Mouse (Mus musculus) layer of hippocampus, adult 8-10 months (tissue): ENCODE results near the gene Mn1. TPM values are rescaled to one million over a fixed set of nuclear protein-coding genes. Genes with fewer than 3 reads are reported as not detected.

Experiments used
- DNase-seq, 2 experiments: peaks; one replicate each; pipeline ENCODE4 v3.0.0; 2022; ENCODE audit warnings: low spot score in 2 of 2
- total RNA-seq, 4 experiments: library from RNA; stranded (reverse); gene quantifications; 2 replicates each; pipeline ENCODE4 v1.2.4; 2022

Mn1 gene
- total RNA-seq, 4 experiments from 2014 or later = 30.0 to 35.0 (median 32.2) TPM

DNA sequence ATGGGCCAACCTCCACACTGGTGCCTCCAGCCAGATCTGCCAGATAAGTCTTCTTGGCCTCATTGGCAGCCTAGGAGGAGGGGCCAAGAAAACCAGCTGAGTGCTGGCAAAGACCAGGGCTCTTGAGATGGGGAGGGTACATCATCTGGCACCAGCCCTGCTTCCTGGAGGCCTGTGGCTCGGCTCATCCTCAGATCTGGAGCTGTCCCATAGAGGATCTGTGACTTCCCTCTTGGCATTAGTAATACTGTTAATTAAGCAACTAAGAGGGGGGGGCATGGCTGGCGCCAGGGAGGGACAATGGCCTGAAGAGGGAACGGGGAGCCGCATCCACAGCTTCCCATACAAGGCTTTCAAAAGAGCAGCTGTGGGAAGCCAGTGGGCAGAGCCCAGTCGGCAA is 58.6 kb downstream of the Mn1 start:
- no peak for DNase-seq

DNA sequence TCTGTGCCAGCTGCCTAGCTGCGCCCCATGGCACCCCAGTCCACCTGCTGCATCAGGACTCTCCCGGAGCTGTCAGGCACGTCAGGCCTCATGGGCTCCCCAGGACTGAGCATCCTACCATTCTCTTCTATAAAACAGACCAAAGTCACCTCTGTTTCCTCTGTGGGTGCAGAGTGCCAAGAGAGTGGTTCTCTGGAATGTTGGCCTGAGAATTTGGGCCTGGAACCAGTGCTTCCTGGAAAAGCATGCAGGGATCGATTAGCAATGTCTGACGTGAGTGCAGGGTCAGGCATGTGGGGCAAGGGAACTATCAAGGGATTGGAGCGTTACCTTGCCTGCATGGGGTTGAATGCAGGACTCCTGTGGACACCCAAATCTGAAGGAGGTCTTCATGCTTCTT is 59.0 kb downstream of the Mn1 start:
- DNase-seq = no peak

DNA sequence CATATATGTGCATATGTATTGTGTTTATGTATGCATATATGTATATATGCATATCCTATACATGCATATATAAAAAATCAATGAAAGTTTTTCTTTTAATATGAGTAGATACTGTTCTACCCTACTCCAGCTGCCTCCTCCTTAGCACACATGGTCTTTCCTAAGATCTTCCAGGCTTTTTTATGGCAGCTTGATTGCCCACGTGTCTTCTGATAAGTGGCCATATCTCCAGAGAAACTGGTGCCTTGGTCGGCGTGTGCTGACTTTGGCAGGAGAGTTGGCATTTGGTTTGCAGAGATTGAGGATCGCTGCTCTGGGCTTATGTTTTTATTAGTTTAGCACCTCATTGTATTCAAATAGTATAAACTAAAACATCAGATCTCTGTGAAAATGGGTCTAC is 68.7 kb downstream of the Mn1 start:
- DNase-seq = no peak

DNA sequence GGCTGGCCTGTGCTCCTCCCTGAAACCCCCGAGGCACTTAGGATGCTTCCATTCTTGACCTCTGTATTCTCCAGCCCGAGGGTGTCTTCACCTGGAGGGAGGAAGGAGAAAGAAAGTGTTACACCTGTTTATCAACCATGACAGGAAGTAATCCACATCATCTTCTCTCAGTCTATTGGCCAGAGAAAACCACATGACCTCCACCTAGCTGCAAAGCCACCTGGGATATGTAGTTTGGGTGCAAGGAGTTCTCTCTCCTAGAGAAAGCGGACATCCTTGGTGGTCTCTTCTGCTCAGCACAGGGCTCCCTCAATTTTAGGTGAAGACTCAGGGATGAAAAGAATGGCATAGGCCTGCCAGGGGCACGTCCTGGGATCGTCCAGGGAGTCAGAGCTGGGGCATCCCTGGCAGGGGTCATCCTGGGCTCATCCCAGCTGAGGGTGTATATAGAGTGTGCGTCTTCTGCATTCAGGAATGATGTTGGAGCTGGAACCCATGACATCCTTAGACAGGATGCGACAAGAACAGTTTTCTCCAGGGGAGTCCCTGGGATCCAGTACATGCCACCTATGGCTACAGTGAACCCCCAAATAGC is 72.0 kb downstream of the Mn1 start:
- no peak for DNase-seq

DNA sequence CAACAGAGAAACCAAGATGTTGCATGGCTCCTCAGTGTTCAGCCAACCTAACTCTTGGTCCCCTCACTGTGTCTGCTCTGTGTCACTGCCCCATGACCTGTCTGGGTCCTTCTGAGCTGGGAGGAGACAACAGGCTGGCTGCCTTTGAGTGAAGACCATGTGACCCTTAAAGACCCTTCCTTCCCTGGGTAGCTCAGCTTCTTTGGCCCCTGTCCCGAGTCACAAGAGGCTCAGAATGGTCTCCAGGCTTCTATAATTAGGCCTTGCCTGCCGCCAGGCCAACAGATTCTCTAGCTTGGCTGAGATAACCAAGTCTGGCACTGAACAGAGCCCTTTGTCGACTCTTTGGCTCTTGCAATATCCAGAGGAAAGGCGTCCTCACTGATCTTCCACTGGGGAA is 73.4 kb downstream of the Mn1 start:
- DNase-seq = no peak

DNA sequence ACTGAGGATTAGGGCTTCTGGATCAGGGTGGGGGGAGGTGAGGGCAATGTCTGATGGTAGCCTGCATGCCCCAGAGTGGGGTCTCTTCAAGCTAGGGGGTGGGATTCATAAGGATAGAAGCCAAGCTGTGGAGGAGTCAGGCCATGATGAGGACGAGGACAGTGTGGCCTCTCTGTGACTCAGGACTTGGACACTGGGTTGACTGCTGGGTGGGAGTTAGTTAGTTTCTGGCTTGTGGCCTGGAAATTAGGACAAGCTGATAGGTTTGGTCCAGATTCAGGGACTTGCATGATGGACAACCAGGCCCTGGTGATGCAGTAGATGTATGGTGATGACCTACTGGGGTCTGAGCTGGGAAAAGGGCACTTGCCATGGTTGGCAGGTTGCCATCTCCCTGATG is 74.3 kb downstream of the Mn1 start:
- DNase-seq = no peak

DNA sequence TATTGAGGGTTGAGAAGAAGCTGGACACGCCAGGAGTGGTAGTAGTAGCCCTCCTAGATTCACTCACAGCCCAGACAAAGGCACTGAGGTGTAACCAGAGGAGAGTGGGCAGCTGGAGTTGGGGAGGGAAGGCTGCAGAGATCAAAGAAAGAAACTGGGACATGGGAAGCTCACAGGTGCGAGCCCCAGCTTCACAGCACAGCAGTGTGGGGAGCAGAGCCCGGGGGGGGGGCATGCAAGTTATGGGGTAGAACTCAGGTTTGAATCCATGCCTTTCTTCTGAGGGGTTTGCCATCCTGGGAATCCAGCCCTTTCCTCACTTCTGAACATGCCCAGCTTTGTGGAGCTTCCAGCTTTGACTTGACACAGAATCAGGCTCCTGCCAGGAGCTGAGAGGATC is 82.9 kb downstream of the Mn1 start:
- DNase-seq = no peak

DNA sequence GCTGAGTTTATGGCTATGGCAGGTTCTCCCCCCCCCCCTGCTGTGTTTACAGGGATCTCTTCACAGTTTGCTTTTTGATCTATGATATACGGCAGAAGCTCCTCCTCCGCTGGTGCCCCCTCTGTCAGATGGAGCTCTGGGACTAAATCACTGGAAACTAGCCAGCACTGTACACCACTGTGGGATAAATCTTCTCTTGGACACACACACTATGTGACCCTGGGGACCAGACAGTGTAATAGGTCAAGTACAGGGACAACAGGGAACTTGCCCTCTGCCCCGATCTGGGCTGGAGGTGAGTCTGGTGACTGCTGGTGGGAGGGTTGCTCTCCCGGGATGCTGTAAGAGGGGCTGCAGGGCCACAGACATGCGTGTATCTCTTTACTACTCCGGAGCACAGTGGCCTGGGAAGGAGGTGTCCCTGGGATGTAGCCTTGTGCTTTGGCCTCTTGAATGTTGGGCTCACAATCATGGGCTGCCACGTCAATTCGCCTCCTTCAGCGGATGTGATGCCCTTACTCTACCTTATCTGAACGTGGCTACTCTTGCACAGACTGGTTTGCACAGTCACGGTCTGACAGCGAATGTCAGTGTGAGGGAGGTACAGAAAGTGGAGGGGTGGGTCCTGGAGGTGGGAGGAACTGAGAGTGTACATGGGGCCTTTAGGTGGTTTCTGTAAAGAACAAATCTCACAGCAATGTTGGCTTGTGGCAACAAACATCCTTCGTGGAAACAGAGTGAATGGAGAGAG is 84.7 kb downstream of the Mn1 start:
- DNase-seq = no peak

DNA sequence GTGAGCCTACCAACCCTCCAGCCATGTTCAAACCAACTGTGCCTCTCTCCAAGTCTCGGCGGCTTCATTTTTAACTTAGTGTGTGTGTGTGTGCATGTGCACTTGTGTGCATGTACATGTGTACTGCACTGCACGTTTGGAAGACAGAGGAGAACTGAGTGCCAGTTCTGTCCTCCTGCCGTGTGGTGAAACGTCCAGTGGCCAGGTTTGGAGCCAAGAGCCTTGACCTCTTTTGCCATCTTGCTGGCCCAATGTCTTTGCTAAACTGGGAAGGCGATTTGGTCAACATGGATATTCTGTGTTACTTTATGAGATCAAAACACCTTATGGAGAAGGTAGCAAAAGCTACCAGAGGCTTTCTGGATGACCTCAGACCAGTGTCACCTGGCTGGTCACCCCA is 88.1 kb downstream of the Mn1 start:
- no peak for DNase-seq

DNA sequence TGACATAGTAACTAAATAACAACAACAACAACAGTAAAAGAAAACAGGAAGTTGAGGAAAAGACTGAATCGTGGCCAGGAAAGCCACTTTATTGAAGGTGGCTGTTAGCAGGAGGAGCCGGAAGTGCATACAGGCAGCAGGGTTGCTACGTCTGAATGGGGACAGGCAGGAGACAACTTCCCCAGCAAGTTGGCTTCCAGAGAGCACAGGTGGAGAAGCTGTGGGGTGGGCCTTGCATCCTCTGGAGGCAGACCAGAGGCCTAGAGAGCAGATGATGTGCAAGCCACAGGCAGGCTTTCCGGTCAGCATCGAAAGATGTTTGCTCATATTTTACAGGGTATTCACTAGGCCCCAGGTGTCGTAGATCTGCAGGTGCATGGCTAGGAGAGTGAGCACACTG is 88.7 kb downstream of the Mn1 start:
- no peak for DNase-seq

DNA sequence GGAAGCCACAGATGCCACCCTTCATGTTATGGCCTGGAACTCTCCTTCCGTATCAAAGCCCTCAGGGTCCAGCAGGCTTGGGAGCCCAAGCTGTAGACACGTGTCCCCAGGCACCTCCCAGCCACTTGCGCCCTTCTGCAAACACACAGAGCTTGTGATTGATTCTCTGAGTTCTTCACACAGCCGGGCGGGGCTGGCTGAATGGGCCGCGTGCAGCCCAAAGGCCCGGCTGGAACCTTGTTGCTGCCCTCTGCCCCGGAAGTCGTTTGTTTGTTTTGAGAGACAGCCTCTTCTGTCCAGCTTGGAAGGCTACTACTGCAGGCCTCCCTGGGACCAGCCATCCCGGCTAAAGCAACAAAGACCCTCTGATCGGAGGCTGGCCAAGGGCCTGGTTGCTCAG is 89.2 kb downstream of the Mn1 start:
- no peak for DNase-seq

Other genes starting within 250 kb of the Mn1 start
- gene Pitpnb, start 86.6 kb upstream of the Mn1 start, total RNA-seq = 10 to 100 TPM; 74.6 to 84.8 (median 80.1) TPM